Mouse (Mus musculus): ENCODE measurements around the gene 4930579G24Rik.

GRCm38 (mm10) chr3:79590863-79591792 lies 37.8 kb upstream of the 4930579G24Rik start, which contains the start of gene Ppid:
- TF ChIP-seq CTCF (conservative IDR thresholded peaks at IDR 0.05; ENCODE audit: low read length): no peak
- no peak for TF ChIP-seq NANOG (IDR thresholded peaks at IDR 0.05; ENCODE audit: borderline replicate concordance, low read length)

Measured in E14TG2a.4 (cell line).